Comparison of ENCODE assay signal across 19 mouse cellular contexts in the genomic region with DNA sequence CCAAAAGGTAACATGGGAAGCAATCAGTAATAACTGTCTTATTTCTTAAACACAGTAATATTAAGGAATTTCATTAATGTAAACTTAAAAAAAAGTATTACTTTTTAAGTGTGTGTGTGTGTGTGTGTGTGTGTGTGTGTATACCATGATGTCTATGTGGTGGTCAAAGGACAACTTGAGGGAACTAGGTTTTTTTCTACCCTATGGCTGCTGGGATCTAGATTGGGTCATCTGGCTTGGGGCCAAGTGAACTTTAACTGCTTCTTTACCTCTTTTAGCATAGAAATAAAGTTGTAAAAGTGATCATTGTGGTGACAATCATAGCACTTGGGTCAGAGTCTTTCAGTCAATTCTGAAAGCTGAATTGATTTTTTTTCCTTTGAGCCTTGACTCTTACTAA. TPM values are rescaled to one million over a fixed set of nuclear protein-coding genes. Genes with fewer than 3 reads are reported as not detected.
DNase-seq lines count a peak whose midpoint lies in the region; ATAC-seq and TF ChIP-seq lines count a peak whose summit lies in the region.
"Had no signal": no experiment of that assay in that cellular context is flagged by ENCODE, and none has a peak within 500 bp of the region (broad histone marks: within the 10 kb centered on the region; RNA-seq: fewer than 3 reads in every experiment).

No protein-coding gene starts in this region.

- no peaks in the 10 kb centered on the region for H3K9me3 ChIP-seq in liver, embryonic 11.5 days (ENCODE audit: control insufficient read depth, low read length)
- no peaks in the 10 kb centered on the region for H3K9me3 ChIP-seq in midbrain, embryonic 11.5 days (ENCODE audit: control insufficient read depth, low read length)
- H3K9me3 ChIP-seq in midbrain, embryonic 10.5 days (replicated peaks), result no peaks in the 10 kb centered on the region
- H3K9me3 ChIP-seq in intestine, embryonic 16.5 days (ENCODE audit: control insufficient read depth, low read length), result no peaks in the 10 kb centered on the region
- H3K9me3 ChIP-seq: embryonic facial prominence, embryonic 10.5 days; embryonic facial prominence, embryonic 12.5 days; forebrain, embryonic 13.5 days; forebrain, embryonic 15.5 days had no signal

- no peaks in the 10 kb centered on the region for H3K27me3 ChIP-seq in liver, adult 2 months (ENCODE audit: control insufficient read depth, insufficient read depth, low read length)
- no peaks in the 10 kb centered on the region for H3K27me3 ChIP-seq in liver, embryonic 11.5 days (replicated peaks; ENCODE audit: control insufficient read depth, insufficient read depth, low read length)
- no peaks in the 10 kb centered on the region for H3K27me3 ChIP-seq in midbrain, embryonic 11.5 days (ENCODE audit: control insufficient read depth, insufficient read depth, low read length)
- no peaks in the 10 kb centered on the region for H3K27me3 ChIP-seq in midbrain, embryonic 10.5 days (ENCODE audit: low read depth, poor library complexity, severe bottlenecking)
- no peaks in the 10 kb centered on the region for H3K27me3 ChIP-seq in intestine, embryonic 16.5 days (replicated peaks; ENCODE audit: control insufficient read depth, insufficient read depth, low read length)
- H3K27me3 ChIP-seq: embryonic facial prominence, embryonic 12.5 days; forebrain, embryonic 13.5 days; forebrain, embryonic 15.5 days had no signal

- peak; percentile 20 for DNase-seq in liver, adult 2 months (ENCODE audit: extremely low read depth, low read depth, low spot score)
- DNase-seq in liver, embryonic 11.5 days (ENCODE audit: low spot score), result no peak
- peak; percentile 39 for DNase-seq in midbrain, embryonic 11.5 days (ENCODE audit: low spot score, missing footprints)
- no peak for DNase-seq in midbrain, embryonic 10.5 days (ENCODE audit: low spot score)
- no peak for DNase-seq in gastrocnemius, postnatal 4 days (ENCODE audit: low spot score in 2 of 2)
- no peak for DNase-seq in cerebellum, adult 9-11 months
- DNase-seq: adrenal gland, adult 2 months; adrenal gland, postnatal 10 days; adrenal gland, postnatal 25 days; cerebellum, adult 11 months; cerebellum, adult 18-20 months; cerebellum, adult 8-10 months; cerebellum, postnatal 10 days; cerebellum, postnatal 25 days had no signal

- TF ChIP-seq CTCF in liver, adult 2 months (IDR thresholded peaks at IDR 0.05; ENCODE audit: low read depth, low read length), result no peak

- no peak for TF ChIP-seq POLR2A in liver, adult 2 months (IDR thresholded peaks at IDR 0.05; ENCODE audit: extremely low read depth, insufficient read depth, low read length)

- no peaks in the 10 kb centered on the region for H3K4me1 ChIP-seq in liver, adult 2 months (ENCODE audit: control insufficient read depth, insufficient read depth, low read length)
- H3K4me1 ChIP-seq in liver, embryonic 11.5 days (replicated peaks; ENCODE audit: control insufficient read depth, insufficient read depth, low read length), result no peaks in the 10 kb centered on the region
- no peaks in the 10 kb centered on the region for H3K4me1 ChIP-seq in midbrain, embryonic 11.5 days (ENCODE audit: control insufficient read depth, insufficient read depth, low read length)
- no peaks in the 10 kb centered on the region for H3K4me1 ChIP-seq in midbrain, embryonic 10.5 days
- no peaks in the 10 kb centered on the region for H3K4me1 ChIP-seq in intestine, embryonic 16.5 days (ENCODE audit: control insufficient read depth, insufficient read depth, low read length)
- H3K4me1 ChIP-seq: embryonic facial prominence, embryonic 10.5 days; embryonic facial prominence, embryonic 12.5 days; forebrain, embryonic 13.5 days; forebrain, embryonic 15.5 days had no signal

- peaks cover 46% of the 10 kb centered on the region for H3K36me3 ChIP-seq in liver, adult 2 months (ENCODE audit: control insufficient read depth, insufficient read depth, low read length)
- peaks cover 19% of the 10 kb centered on the region for H3K36me3 ChIP-seq in liver, embryonic 11.5 days (ENCODE audit: control insufficient read depth, insufficient read depth, low read length)
- peaks cover 6% of the 10 kb centered on the region for H3K36me3 ChIP-seq in midbrain, embryonic 11.5 days (ENCODE audit: control insufficient read depth, insufficient read depth, low read length)
- peaks cover 79% of the 10 kb centered on the region for H3K36me3 ChIP-seq in midbrain, embryonic 10.5 days
- H3K36me3 ChIP-seq in intestine, embryonic 16.5 days (ENCODE audit: control insufficient read depth, insufficient read depth, low read length), result peaks cover 5% of the 10 kb centered on the region; the same call in 1 of the 2 replicates

- H3K9ac ChIP-seq in liver, adult 2 months (ENCODE audit: low read depth, low read length), result no peak overlapping the region
- H3K9ac ChIP-seq in liver, embryonic 11.5 days (ENCODE audit: low read depth, low read length), result no peak overlapping the region
- no peak overlapping the region for H3K9ac ChIP-seq in midbrain, embryonic 11.5 days (ENCODE audit: low read length)
- H3K9ac ChIP-seq in intestine, embryonic 16.5 days (ENCODE audit: low read depth, low read length), result no peak overlapping the region
- H3K9ac ChIP-seq: embryonic facial prominence, embryonic 12.5 days; forebrain, embryonic 13.5 days; forebrain, embryonic 15.5 days had no signal

- no peak for ATAC-seq in liver, embryonic 11.5 days (replicated peaks; ENCODE audit: low FRiP score)
- ATAC-seq in midbrain, embryonic 11.5 days (ENCODE audit: low FRiP score), result no peak
- ATAC-seq in intestine, embryonic 16.5 days, result peak; percentile 76
- ATAC-seq: forebrain, embryonic 13.5 days; forebrain, embryonic 15.5 days had no signal

- H3K79me2 ChIP-seq in liver, adult 2 months (ENCODE audit: control insufficient read depth, insufficient read depth, low read length), result peaks cover 4% of the 10 kb centered on the region

- no peak overlapping the region for H3K4me2 ChIP-seq in liver, embryonic 11.5 days
- no peak overlapping the region for H3K4me2 ChIP-seq in midbrain, embryonic 11.5 days
- H3K4me2 ChIP-seq in intestine, embryonic 16.5 days (ENCODE audit: low read depth, low read length), result no peak overlapping the region
- H3K4me2 ChIP-seq: embryonic facial prominence, embryonic 12.5 days; forebrain, embryonic 13.5 days; forebrain, embryonic 15.5 days had no signal

- H3K27ac ChIP-seq in liver, adult 2 months (replicated peaks; ENCODE audit: insufficient read depth, low read depth, low read length), result no peak overlapping the region
- no peak overlapping the region for H3K27ac ChIP-seq in liver, embryonic 11.5 days (ENCODE audit: low read depth, low read length)
- H3K27ac ChIP-seq in midbrain, embryonic 11.5 days (ENCODE audit: low read depth, low read length), result no peak overlapping the region
- no peak overlapping the region for H3K27ac ChIP-seq in midbrain, embryonic 10.5 days (replicated peaks)
- H3K27ac ChIP-seq in intestine, embryonic 16.5 days (ENCODE audit: low read length), result no peak overlapping the region
- H3K27ac ChIP-seq: embryonic facial prominence, embryonic 10.5 days; embryonic facial prominence, embryonic 12.5 days; forebrain, embryonic 13.5 days; forebrain, embryonic 15.5 days had no signal

- no peak overlapping the region for H3K4me3 ChIP-seq in liver, adult 2 months (ENCODE audit: insufficient read depth, low read depth, low read length)
- no peak overlapping the region for H3K4me3 ChIP-seq in liver, embryonic 11.5 days (ENCODE audit: low read depth, low read length)
- H3K4me3 ChIP-seq in midbrain, embryonic 11.5 days (ENCODE audit: low read depth, low read length), result no peak overlapping the region
- no peak overlapping the region for H3K4me3 ChIP-seq in midbrain, embryonic 10.5 days
- H3K4me3 ChIP-seq in intestine, embryonic 16.5 days (ENCODE audit: low read length), result no peak overlapping the region
- H3K4me3 ChIP-seq: embryonic facial prominence, embryonic 10.5 days; embryonic facial prominence, embryonic 12.5 days; forebrain, embryonic 13.5 days; forebrain, embryonic 15.5 days had no signal

RNA-seq across cellular contexts. Expression of gene Lrch3, which starts 17.8 kb away (rescaled TPM):
- total RNA-seq in liver, adult 2 months (2014; rRNA removed), result 9.8 and 11.3 TPM in 2 replicates
- polyA plus RNA-seq in liver, adult 2 months (2012; rRNA removed), result 3.7 and 5.3 TPM in 2 replicates
- 15.9 and 16.3 TPM in 2 replicates for polyA plus RNA-seq in liver, embryonic 11.5 days (2014; fragmentation: Nextera tagmentation; extraction: Ambion mirVana)
- polyA plus RNA-seq in midbrain, embryonic 11.5 days (2014; fragmentation: Nextera tagmentation; extraction: Ambion mirVana), result 33.7 and 37.9 TPM in 2 replicates
- 32.1 and 40.3 TPM in 2 replicates for polyA plus RNA-seq in midbrain, embryonic 10.5 days (2016; fragmentation: Nextera tagmentation; extraction: Ambion mirVana)
- polyA plus RNA-seq in intestine, embryonic 16.5 days (2015; fragmentation: Nextera tagmentation; extraction: Ambion mirVana), result 10.0 and 11.5 TPM in 2 replicates
- 10 to 100 TPM; 32.7 to 35.2 TPM for total RNA-seq in gastrocnemius, postnatal 4 days (2021)

RNA-seq across cellular contexts. Expression of gene Rubcn, which starts 18.6 kb away (rescaled TPM):
- total RNA-seq in liver, adult 2 months (2014; rRNA removed), result 12.6 and 16.8 TPM in 2 replicates
- polyA plus RNA-seq in liver, adult 2 months (2012; rRNA removed), result 15.0 and 17.0 TPM in 2 replicates
- 10.6 and 11.0 TPM in 2 replicates for polyA plus RNA-seq in liver, embryonic 11.5 days (2014; fragmentation: Nextera tagmentation; extraction: Ambion mirVana)
- 13.2 and 14.3 TPM in 2 replicates for polyA plus RNA-seq in midbrain, embryonic 11.5 days (2014; fragmentation: Nextera tagmentation; extraction: Ambion mirVana)
- polyA plus RNA-seq in midbrain, embryonic 10.5 days (2016; fragmentation: Nextera tagmentation; extraction: Ambion mirVana), result 19.0 and 22.0 TPM in 2 replicates
- 15.3 and 16.0 TPM in 2 replicates for polyA plus RNA-seq in intestine, embryonic 16.5 days (2015; fragmentation: Nextera tagmentation; extraction: Ambion mirVana)
- total RNA-seq in gastrocnemius, postnatal 4 days (2021), result 10 to 100 TPM; 46.6 to 50.3 TPM

RNA-seq across cellular contexts. Expression of gene Fyttd1, which starts 18.8 kb away (rescaled TPM):
- total RNA-seq in liver, adult 2 months (2014; rRNA removed), result 20.6 and 21.4 TPM in 2 replicates
- polyA plus RNA-seq in liver, adult 2 months (2012; rRNA removed), result 4.7 and 5.3 TPM in 2 replicates
- 79.9 and 92.7 TPM in 2 replicates for polyA plus RNA-seq in liver, embryonic 11.5 days (2014; fragmentation: Nextera tagmentation; extraction: Ambion mirVana)
- 130 and 137 TPM in 2 replicates for polyA plus RNA-seq in midbrain, embryonic 11.5 days (2014; fragmentation: Nextera tagmentation; extraction: Ambion mirVana)
- 92.6 and 95.0 TPM in 2 replicates for polyA plus RNA-seq in midbrain, embryonic 10.5 days (2016; fragmentation: Nextera tagmentation; extraction: Ambion mirVana)
- polyA plus RNA-seq in intestine, embryonic 16.5 days (2015; fragmentation: Nextera tagmentation; extraction: Ambion mirVana), result 61.9 and 72.3 TPM in 2 replicates
- 100 to 1,000 TPM; 148 to 164 TPM for total RNA-seq in gastrocnemius, postnatal 4 days (2021)

Comparison
In these comparisons a context has a peak if more than half of its experiments do, and no peak if none do; other contexts are left out.
1. DNase-seq: peak in liver, adult 2 months (single experiment) and midbrain, embryonic 11.5 days (single experiment); none in liver, embryonic 11.5 days (single experiment), midbrain, embryonic 10.5 days (single experiment), gastrocnemius, postnatal 4 days (0 of 2) and cerebellum, adult 9-11 months (single experiment).
2. RNA of gene Fyttd1, which starts 18.8 kb away (polyA plus RNA-seq): 130 to 137 TPM in midbrain, embryonic 11.5 days, 92.6 to 95.0 TPM in midbrain, embryonic 10.5 days, 79.9 to 92.7 TPM in liver, embryonic 11.5 days and 61.9 to 72.3 TPM in intestine, embryonic 16.5 days; 4.7 to 5.3 TPM in liver, adult 2 months; every median in the first group is over 10 times any median in the second.